Mouse (Mus musculus) macrophage (primary cell): ENCODE data around the gene Nrl. TPM values are rescaled to one million over a fixed set of nuclear protein-coding genes. Genes with fewer than 3 reads are reported as not detected.

Experiments used
- H3K27ac ChIP-seq: fragments of 350-480 bp; formaldehyde crosslinking; 2 replicates; pipeline ENCODE4 v1.9.0; 2021
- H3K36me3 ChIP-seq: fragments of 350-480 bp; formaldehyde crosslinking; 2 replicates; pipeline ENCODE4 v1.9.0; 2021; ENCODE audit errors: inconsistent target
- H3K4me3 ChIP-seq: fragments of 350-480 bp; formaldehyde crosslinking; 2 replicates; pipeline ENCODE4 v1.9.0; 2021; ENCODE audit errors: inconsistent target
- H3K79me2 ChIP-seq: fragments of 350-480 bp; formaldehyde crosslinking; 2 replicates; pipeline ENCODE4 v1.9.0; 2021; ENCODE audit errors: inconsistent target
- WGBS: methylation state at CpG from one replicate; pipeline ENCODE4 v1.1.7; 2026; ENCODE audit warnings: inconsistent platforms; ENCODE audit not compliant: missing documents; 5-methylcytosine and 5-hydroxymethylcytosine counted together
- polyA plus RNA-seq: library from polyadenylated mRNA; stranded (reverse); fragments of 250-400 nt; gene quantifications from 3 replicates; pipeline ENCODE4 v1.2.4, GENCODE M21; 2018; ENCODE audit warnings: inconsistent platforms
- total RNA-seq, 78 experiments: library from RNA; depleted of rRNA; stranded (reverse); fragments of 250-400 nt; gene quantifications; 1 replicate in 9 of 78; 2 replicates in 24 of 78; 3 replicates in 43 of 78; 4 replicates in 2 of 78; pipeline ENCODE4 v1.2.4; 2018; ENCODE audit warnings: inconsistent platforms in 56 of 78

Nrl gene
- not detected for total RNA-seq (2018; cell fraction: chromatin; rRNA removed)
- not detected for total RNA-seq (2018; cell fraction: cytosol; rRNA removed)
- total RNA-seq (2018; cell fraction: nucleus; rRNA removed), result not detected
- polyA plus RNA-seq, result not detected in 3 replicates

DNA sequence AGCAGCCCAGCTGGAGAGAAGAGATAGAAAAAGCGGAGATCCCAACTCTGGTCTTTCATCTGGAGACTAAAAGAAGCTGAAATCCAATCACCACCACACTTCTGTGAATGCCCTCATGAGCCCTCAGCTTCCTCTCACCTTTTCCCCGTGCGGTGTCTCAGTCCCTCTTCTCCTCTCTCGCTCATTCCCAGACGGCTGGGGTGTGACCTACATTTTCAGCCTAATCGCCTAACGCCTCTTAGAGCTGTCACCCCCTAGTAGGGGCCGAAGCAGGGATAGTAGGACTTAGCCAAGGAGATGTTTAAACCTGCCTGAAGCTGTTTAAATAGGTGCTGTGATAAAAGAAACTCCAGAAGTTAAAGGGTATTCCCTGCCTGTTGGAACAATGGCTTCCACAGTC lies at the start of gene Nrl:
Nrl (minus strand) TSS at position 197 of the 400 bp plus-strand sequence.
- Histone ChIP-seq H3K4me3 (no peak within 1 kb of the TSS), H3K36me3 (no peaks in the 10 kb centered on the region), H3K27ac (no peak within 1 kb of the TSS), H3K79me2 (no peaks in the 10 kb centered on the region)
- 55% methylated on average over 8 of the region's 8 CpGs for WGBS

GRCm38 (mm10) chr14:55571760-55572159 lies 47.0 kb upstream of the Nrl start:
- no peak overlapping the region for H3K27ac ChIP-seq
- no peaks in the 10 kb centered on the region for H3K79me2 ChIP-seq
- H3K4me3 ChIP-seq, result no peak overlapping the region
- H3K36me3 ChIP-seq, result peaks cover 32% of the 10 kb centered on the region

DNA sequence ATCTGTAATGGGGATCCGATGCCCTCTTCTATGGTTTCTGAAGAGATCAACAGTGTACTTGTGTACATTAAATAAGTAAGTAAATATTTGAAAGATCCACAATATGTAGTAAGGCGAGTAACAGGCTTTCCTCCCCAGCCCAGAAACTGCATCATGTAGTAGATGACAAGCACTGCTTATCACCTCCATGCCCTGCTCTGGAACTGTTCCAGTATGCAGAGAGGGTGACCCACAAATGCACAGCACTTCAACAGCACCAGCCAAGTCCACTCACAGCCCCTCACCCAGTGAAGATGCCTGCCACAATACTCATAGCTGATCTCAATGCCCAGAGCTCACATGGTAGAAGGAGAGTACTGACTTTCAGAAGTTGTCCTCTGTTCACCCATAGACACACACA lies 45.8 kb upstream of the Nrl start:
- Histone ChIP-seq H3K36me3 (peaks cover 44% of the 10 kb centered on the region), H3K27ac (no peak overlapping the region), H3K79me2 (no peaks in the 10 kb centered on the region), H3K4me3 (no peak overlapping the region)
- WGBS, result 96% methylated on average over 2 of the region's 2 CpGs

GRCm38 (mm10) chr14:55567496-55567895 lies 42.7 kb upstream of the Nrl start:
- peaks cover 68% of the 10 kb centered on the region for H3K36me3 ChIP-seq
- no peaks in the 10 kb centered on the region for H3K79me2 ChIP-seq
- H3K27ac ChIP-seq, result no peak overlapping the region
- whole genome bisulfite sequencing, result 93% methylated on average over 3 of the region's 3 CpGs
- H3K4me3 ChIP-seq, result no peak overlapping the region

GRCm38 (mm10) chr14:55565748-55566147 lies 41.0 kb upstream of the Nrl start:
- H3K79me2 ChIP-seq, result peaks cover 14% of the 10 kb centered on the region; the same call in 1 of the 2 replicates
- H3K27ac ChIP-seq, result no peak overlapping the region
- 96% methylated on average over 3 of the region's 3 CpGs for WGBS
- peaks cover 68% of the 10 kb centered on the region for H3K36me3 ChIP-seq
- H3K4me3 ChIP-seq, result no peak overlapping the region

DNA sequence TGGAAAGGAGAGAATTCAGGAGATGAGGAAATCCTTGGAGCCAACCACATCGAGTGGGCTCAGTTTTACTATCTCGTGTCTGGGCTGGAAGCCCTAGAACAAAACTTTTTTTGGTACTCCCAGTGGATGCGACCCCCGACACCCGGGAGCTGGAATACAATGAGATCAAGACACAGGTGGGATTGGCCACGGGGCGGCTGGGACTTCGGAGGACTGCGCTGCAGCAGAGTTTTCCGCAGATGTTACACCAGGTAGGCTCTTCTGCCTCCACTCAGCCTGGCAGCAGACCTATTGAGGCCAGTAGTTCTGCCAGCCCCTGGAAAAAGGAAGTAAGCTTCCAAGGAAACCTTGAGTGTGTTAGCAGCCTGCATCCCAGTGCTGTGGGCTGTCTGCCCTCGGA lies 38.5 kb upstream of the Nrl start:
- Histone ChIP-seq H3K36me3 (peaks cover 51% of the 10 kb centered on the region), H3K79me2 (peaks cover 26% of the 10 kb centered on the region; the same call in 1 of the 2 replicates), H3K27ac (no peak overlapping the region), H3K4me3 (no peak overlapping the region)
- WGBS, result 93% methylated on average over 11 of the region's 11 CpGs

GRCm38 (mm10) chr14:55561860-55562259 lies 37.1 kb upstream of the Nrl start:
- H3K4me3 ChIP-seq, result no peak overlapping the region
- no peak overlapping the region for H3K27ac ChIP-seq
- peaks cover 37% of the 10 kb centered on the region for H3K36me3 ChIP-seq
- H3K79me2 ChIP-seq, result peaks cover 29% of the 10 kb centered on the region; the same call in 1 of the 2 replicates
- WGBS, result 98% methylated on average over 10 of the region's 10 CpGs

GRCm38 (mm10) chr14:55560202-55561073 lies 35.7 kb upstream of the Nrl start, which contains the start of gene A730061H03Rik:
A730061H03Rik (minus strand) TSS chr14:55560406.
- Histone ChIP-seq H3K79me2 (peaks cover 29% of the 10 kb centered on the region; the same call in 1 of the 2 replicates), H3K4me3 (peak within 1 kb of the TSS; percentile 89), H3K27ac (peak within 1 kb of the TSS; percentile 96), H3K36me3 (peaks cover 23% of the 10 kb centered on the region)
- WGBS, result 2% methylated on average over 51 of the region's 51 CpGs

- WGBS, result under 1% methylated on average over 26 of the region's 27 CpGs
- Histone ChIP-seq H3K36me3 (peaks cover 17% of the 10 kb centered on the region), H3K4me3 (peak within 1 kb of the TSS; percentile 89), H3K79me2 (peaks cover 29% of the 10 kb centered on the region; the same call in 1 of the 2 replicates), H3K27ac (peak within 1 kb of the TSS; percentile 96)
Observed at GRCm38 (mm10) chr14:55559799-55560201, 35.0 kb upstream of the Nrl start, which contains the start of gene Dcaf11. Dcaf11 (plus strand) TSS chr14:55560006.

DNA sequence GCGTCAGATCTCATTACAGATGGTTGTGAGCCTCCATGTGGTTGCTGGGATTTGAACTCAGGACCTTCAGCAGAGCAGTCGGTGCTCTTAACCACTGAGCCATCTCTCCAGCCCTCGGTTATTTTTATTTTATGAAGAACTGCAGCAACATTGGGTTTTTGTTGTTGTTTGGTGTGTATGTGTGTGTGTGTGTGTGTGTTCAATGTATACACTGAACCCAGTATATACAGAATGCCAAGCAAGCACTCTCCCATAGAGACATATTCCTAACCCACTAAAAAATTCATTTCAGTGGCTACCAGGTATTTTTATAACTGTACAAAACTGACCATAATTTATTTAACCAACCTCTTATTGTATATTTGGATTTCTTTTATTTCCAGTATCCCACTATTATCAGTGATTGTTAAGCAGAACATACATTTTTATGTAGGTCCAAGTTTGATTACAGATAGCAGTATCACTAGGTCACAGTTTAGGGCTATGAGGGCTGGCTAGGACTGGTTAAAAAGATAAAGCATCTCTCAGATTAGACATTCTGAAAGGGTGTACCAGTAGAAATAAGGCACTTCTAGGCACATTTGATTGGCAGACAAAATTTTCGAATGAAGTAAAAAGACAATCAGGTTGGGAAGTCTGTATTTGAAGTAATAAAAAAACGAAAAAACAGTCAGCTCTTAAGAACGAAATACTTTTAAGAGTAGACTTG lies 34.1 kb upstream of the Nrl start:
- Histone ChIP-seq H3K36me3 (peaks cover 8% of the 10 kb centered on the region), H3K79me2 (peaks cover 29% of the 10 kb centered on the region; the same call in 1 of the 2 replicates), H3K4me3 (peak overlapping the region; percentile 89), H3K27ac (peak overlapping the region; percentile 96)
- 45% methylated on average over 6 of the region's 6 CpGs for WGBS

GRCm38 (mm10) chr14:55557587-55557986 lies 32.8 kb upstream of the Nrl start:
- Histone ChIP-seq H3K27ac (peak overlapping the region; percentile 96), H3K4me3 (no peak overlapping the region), H3K79me2 (peaks cover 29% of the 10 kb centered on the region; the same call in 1 of the 2 replicates), H3K36me3 (0 out of 2 replicates have a peak, but pooled peaks cover under 1% of the 10 kb centered on the region)
- WGBS, result 83% methylated on average over 3 of the region's 3 CpGs

GRCm38 (mm10) chr14:55557003-55557402 lies 32.2 kb upstream of the Nrl start:
- H3K79me2 ChIP-seq, result peaks cover 27% of the 10 kb centered on the region; the same call in 1 of the 2 replicates
- H3K27ac ChIP-seq, result peak overlapping the region; percentile 96
- WGBS, result 6% methylated on average over 5 of the region's 5 CpGs
- no peaks in the 10 kb centered on the region for H3K36me3 ChIP-seq
- no peak overlapping the region for H3K4me3 ChIP-seq

- no peak overlapping the region for H3K27ac ChIP-seq
- no peak overlapping the region for H3K4me3 ChIP-seq
- WGBS, result 82% methylated on average over 3 of the region's 3 CpGs
- no peaks in the 10 kb centered on the region for H3K36me3 ChIP-seq
- peaks cover 15% of the 10 kb centered on the region; the same call in 1 of the 2 replicates for H3K79me2 ChIP-seq
Observed at GRCm38 (mm10) chr14:55555788-55556187, 31.0 kb upstream of the Nrl start.

DNA sequence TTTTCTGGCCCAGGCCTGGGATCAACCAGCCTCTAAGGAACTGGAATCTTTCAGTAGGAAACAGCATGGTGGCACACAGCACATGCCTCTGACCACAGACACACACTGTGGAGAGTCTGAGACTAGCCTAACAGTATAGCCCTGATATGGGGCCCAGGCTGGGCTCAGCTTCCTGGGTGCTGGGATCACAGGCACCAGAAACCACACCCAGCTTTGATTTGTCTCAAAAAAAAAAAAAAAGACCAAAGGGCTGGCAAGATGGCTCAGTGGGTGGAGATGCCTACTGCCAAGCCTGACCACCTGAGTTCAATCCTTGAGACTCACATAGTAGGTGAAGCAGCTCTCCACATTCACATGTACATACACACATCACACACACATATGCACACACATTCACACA lies 29.9 kb upstream of the Nrl start:
- no peak overlapping the region for H3K27ac ChIP-seq
- H3K4me3 ChIP-seq, result no peak overlapping the region
- H3K79me2 ChIP-seq, result peaks cover 15% of the 10 kb centered on the region; the same call in 1 of the 2 replicates
- H3K36me3 ChIP-seq, result peaks cover 3% of the 10 kb centered on the region; the same call in 1 of the 2 replicates
